Mouse (Mus musculus) cerebellum, adult 2 months (tissue): ENCODE results near the gene Ip6k2.

Experiments
- CTCF ChIP-seq: fragments of 200-500 bp; IDR thresholded peaks from 2 replicates; pipeline ENCODE4 v1.5.1; 2011; ENCODE audit warnings: low read depth, mild to moderate bottlenecking, control low read depth, low read length, moderate library complexity, borderline replicate concordance; ENCODE audit not compliant: insufficient read depth
- POLR2A ChIP-seq: fragments of 200-500 bp; IDR thresholded peaks from 2 replicates; pipeline ENCODE4 v1.6.1; 2011; ENCODE audit warnings: low read length, control low read depth, borderline replicate concordance; ENCODE audit not compliant: insufficient read depth

DNA sequence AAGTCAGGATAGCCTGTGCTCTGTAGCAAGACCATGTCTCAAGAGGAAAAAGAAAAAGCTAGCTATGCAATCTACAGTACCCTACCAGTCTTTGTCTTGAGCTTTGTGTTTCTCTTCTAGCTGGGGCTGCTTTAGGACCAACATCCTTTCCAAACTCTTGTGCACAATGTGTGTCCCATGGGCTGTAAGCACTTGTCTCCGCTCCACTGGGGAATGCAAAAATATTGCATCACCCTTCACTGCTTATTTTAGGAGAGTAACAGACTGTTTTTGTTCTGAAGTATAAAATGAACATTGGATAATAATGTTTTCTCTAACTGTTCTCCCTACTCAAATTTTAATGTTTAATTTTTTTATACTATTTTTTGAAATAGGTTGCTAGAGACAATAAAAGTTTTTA is 2.9 kb downstream of the Ip6k2 start:
- no peak for TF ChIP-seq POLR2A
- TF ChIP-seq CTCF, result no peak
